Mouse (Mus musculus) ES-Bruce4 (cell line): ENCODE data around the gene 4833423E24Rik. TPM values are rescaled to one million over a fixed set of nuclear protein-coding genes. Genes with fewer than 3 reads are reported as not detected.

Experiments used
- H3K27ac ChIP-seq: 2 replicates; pipeline ENCODE4 v1.5.1; 2012; ENCODE audit warnings: low read length, inconsistent platforms; ENCODE audit not compliant: insufficient read depth
- H3K27me3 ChIP-seq: 2 replicates; pipeline ENCODE4 v1.6.1; 2012; ENCODE audit warnings: mild to moderate bottlenecking, low read length, inconsistent platforms; ENCODE audit not compliant: control insufficient read depth, poor library complexity, insufficient read depth, severe bottlenecking
- H3K36me3 ChIP-seq: 2 replicates; pipeline ENCODE4 v1.6.1; 2012; ENCODE audit warnings: inconsistent platforms, mild to moderate bottlenecking, low read length, moderate library complexity; ENCODE audit not compliant: control insufficient read depth, poor library complexity, insufficient read depth, severe bottlenecking
- H3K4me1 ChIP-seq: one replicate; pipeline ENCODE4 v1.8.1; 2011; ENCODE audit warnings: low read length; ENCODE audit not compliant: control insufficient read depth, insufficient read depth
- H3K4me3 ChIP-seq: 2 replicates; pipeline ENCODE4 v1.5.1; 2011; ENCODE audit warnings: low read depth, mild to moderate bottlenecking, low read length
- H3K9ac ChIP-seq: 2 replicates; pipeline ENCODE4 v1.6.1; 2012; ENCODE audit warnings: low read depth, mild to moderate bottlenecking, inconsistent platforms; ENCODE audit not compliant: poor library complexity, severe bottlenecking
- H3K9me3 ChIP-seq: replicated peaks from 2 replicates; pipeline ENCODE4 v1.6.1; 2012; ENCODE audit warnings: mild to moderate bottlenecking, low read length, inconsistent platforms; ENCODE audit not compliant: control insufficient read depth, poor library complexity, insufficient read depth, severe bottlenecking
- CTCF ChIP-seq: IDR thresholded peaks from one replicate; pipeline ENCODE4 v1.8.1; 2011; ENCODE audit warnings: low read depth, low read length
- EP300 ChIP-seq: IDR thresholded peaks from 2 replicates; pipeline ENCODE4 v1.6.1; 2011; ENCODE audit warnings: low read depth, low read length; ENCODE audit not compliant: insufficient read depth
- POLR2A ChIP-seq: IDR thresholded peaks from one replicate; pipeline ENCODE4 v1.8.1; 2011; ENCODE audit warnings: low read length; ENCODE audit not compliant: insufficient read depth
- polyA plus RNA-seq: library from polyadenylated mRNA; stranded (reverse); fragments of >200 nt; gene quantifications from 2 replicates; pipeline ENCODE4 v1.2.4, GENCODE M21; 2011; ENCODE audit warnings: low read depth; ENCODE audit not compliant: missing spikeins, insufficient read depth, insufficient read length

4833423E24Rik gene
- polyA plus RNA-seq, 1 experiment: not detected

- H3K36me3 ChIP-seq: no peaks in the 10 kb centered on the region
- H3K27ac ChIP-seq: no peak overlapping the region
- no peaks in the 10 kb centered on the region for H3K4me1 ChIP-seq
- no peaks in the 10 kb centered on the region for H3K9me3 ChIP-seq
- H3K9ac ChIP-seq: no peak overlapping the region
- H3K27me3 ChIP-seq: no peaks in the 10 kb centered on the region
- H3K4me3 ChIP-seq: no peak overlapping the region
- TF ChIP-seq CTCF: no peak
- no peak for TF ChIP-seq EP300
- no peak for TF ChIP-seq POLR2A
Measured at GRCm38 (mm10) chr2:85442546-85442945, 76.3 kb downstream of the 4833423E24Rik start.

- Histone ChIP-seq H3K27me3 (no peaks in the 10 kb centered on the region), H3K4me1 (no peaks in the 10 kb centered on the region), H3K9ac (no peak within 1 kb of the TSS), H3K27ac (no peak within 1 kb of the TSS), H3K9me3 (no peaks in the 10 kb centered on the region), H3K4me3 (no peak within 1 kb of the TSS), H3K36me3 (no peaks in the 10 kb centered on the region)
- no peak for TF ChIP-seq CTCF
- no peak for TF ChIP-seq EP300
- TF ChIP-seq POLR2A: no peak
Measured at GRCm38 (mm10) chr2:85436351-85436750, 82.5 kb downstream of the 4833423E24Rik start, which contains the start of gene Olfr994. TSS of gene Olfr994 (minus strand) at chr2:85436451.

Other genes with a start within 250 kb of the 4833423E24Rik start
- not detected in 2 replicates for gene Olfr987, start 179.7 kb downstream of the 4833423E24Rik start, polyA plus RNA-seq
- not detected in 2 replicates for gene Olfr988, start 155.8 kb downstream of the 4833423E24Rik start, polyA plus RNA-seq
- not detected in 2 replicates for gene Olfr992, start 109.6 kb downstream of the 4833423E24Rik start, polyA plus RNA-seq
- not detected in 2 replicates for gene Olfr993, start 104.1 kb downstream of the 4833423E24Rik start, polyA plus RNA-seq
- not detected in 2 replicates for gene Olfr994, start 82.6 kb downstream of the 4833423E24Rik start, polyA plus RNA-seq
- not detected in 2 replicates for gene Olfr995, start 75.4 kb downstream of the 4833423E24Rik start, polyA plus RNA-seq
- gene Olfr996, start 60.2 kb upstream of the 4833423E24Rik start, polyA plus RNA-seq: not detected in 2 replicates
- gene Olfr998, start 69.9 kb upstream of the 4833423E24Rik start, polyA plus RNA-seq: not detected in 2 replicates
- not detected in 2 replicates for gene Olfr1000, start 92.9 kb upstream of the 4833423E24Rik start, polyA plus RNA-seq
- not detected in 2 replicates for gene Olfr1002, start 131.7 kb upstream of the 4833423E24Rik start, polyA plus RNA-seq
- not detected in 2 replicates for gene Olfr154, start 145.4 kb upstream of the 4833423E24Rik start, polyA plus RNA-seq
- not detected in 2 replicates for gene Olfr1006, start 159.7 kb upstream of the 4833423E24Rik start, polyA plus RNA-seq
- not detected in 2 replicates for gene Olfr1008, start 170.4 kb upstream of the 4833423E24Rik start, polyA plus RNA-seq
- not detected in 2 replicates for gene Olfr1009, start 196.4 kb upstream of the 4833423E24Rik start, polyA plus RNA-seq
- gene Olfr1012, start 243.7 kb upstream of the 4833423E24Rik start, polyA plus RNA-seq: not detected in 2 replicates
- gene Olfr1013, start 248.1 kb upstream of the 4833423E24Rik start, polyA plus RNA-seq: not detected in 2 replicates